Mouse (Mus musculus) heart, embryonic 10.5 days (tissue): ENCODE measurements at regions not wholly inside any gene's neighbourhood (a gene's known extent, or its start where the extent isn't known, plus 50 kb on each side); places are given as distances from the start of the nearest gene placed in this dataset.
A peak's percentile ranks its signal among the peaks of the same experiment; 100 is the strongest.

Experiments
- DNase-seq: peaks from one replicate; pipeline ENCODE4 v3.0.0-alpha.2; 2017; ENCODE audit warnings: low spot score
- H3K27ac ChIP-seq: fragments of 300-500 bp; sonication (generic); 2 replicates; pipeline ENCODE4 v1.5.1; 2016; ENCODE audit warnings: mild to moderate bottlenecking
- H3K27me3 ChIP-seq: fragments of 300-500 bp; sonication (generic); 2 replicates; pipeline ENCODE4 v1.6.1; 2016; ENCODE audit warnings: mild to moderate bottlenecking; ENCODE audit not compliant: poor library complexity, insufficient read depth, severe bottlenecking
- H3K36me3 ChIP-seq: fragments of 300-500 bp; sonication (generic); 2 replicates; pipeline ENCODE4 v1.6.1; 2016; ENCODE audit warnings: mild to moderate bottlenecking, moderate library complexity
- H3K4me1 ChIP-seq: fragments of 300-500 bp; sonication (generic); 2 replicates; pipeline ENCODE4 v1.6.1; 2016; ENCODE audit warnings: mild to moderate bottlenecking
- H3K4me3 ChIP-seq: fragments of 300-500 bp; sonication (generic); 2 replicates; pipeline ENCODE4 v1.5.1; 2016; ENCODE audit warnings: mild to moderate bottlenecking, moderate library complexity
- H3K9me3 ChIP-seq: fragments of 300-500 bp; sonication (generic); 2 replicates; pipeline ENCODE4 v1.6.1; 2016; ENCODE audit warnings: mild to moderate bottlenecking, moderate library complexity
- WGBS: fragments of 180-500 bp; shearing (Covaris S2); methylation state at CpG from one replicate; pipeline ENCODE4 v1.1.7; 2016; 5-methylcytosine and 5-hydroxymethylcytosine counted together

DNA sequence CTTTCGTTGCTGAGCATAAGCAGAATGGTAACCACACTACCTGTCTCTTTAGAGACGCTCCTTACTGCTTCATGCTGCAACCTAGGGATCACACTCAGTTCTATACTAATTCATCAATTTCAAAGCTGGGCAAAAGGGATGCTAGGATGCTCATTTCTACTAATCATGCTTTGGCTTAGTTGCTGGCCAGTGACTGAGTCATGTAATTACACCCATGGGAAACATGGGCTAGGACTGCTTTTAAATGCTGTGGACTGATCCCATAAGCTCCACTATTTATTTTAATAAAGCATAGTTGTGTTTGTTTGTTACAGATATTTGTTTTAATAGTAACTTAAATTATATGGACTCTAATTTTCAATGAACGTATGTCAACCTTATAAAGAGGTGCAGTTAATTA is 373.2 kb upstream of the Actbl2 start:
- 84% methylated on average over 3 of the region's 3 CpGs for WGBS
- no peaks in the 10 kb centered on the region for H3K27me3 ChIP-seq
- DNase-seq = no peak

GRCm38 (mm10) chr13:110882173-110882572 is 372.6 kb upstream of the Actbl2 start:
- no peaks in the 10 kb centered on the region for H3K27me3 ChIP-seq
- H3K27ac ChIP-seq = no peak overlapping the region
- no peak overlapping the region for H3K4me3 ChIP-seq
- 79% methylated on average over 3 of the region's 3 CpGs for WGBS
- H3K36me3 ChIP-seq = no peaks in the 10 kb centered on the region
- no peaks in the 10 kb centered on the region for H3K4me1 ChIP-seq
- no peak for DNase-seq
- H3K9me3 ChIP-seq = no peaks in the 10 kb centered on the region

More for the DNA sequence above, 373.2 kb upstream of the Actbl2 start:
- Histone ChIP-seq H3K36me3 (no peaks in the 10 kb centered on the region), H3K27ac (no peak overlapping the region), H3K4me3 (no peak overlapping the region), H3K9me3 (no peaks in the 10 kb centered on the region), H3K4me1 (no peaks in the 10 kb centered on the region)

DNA sequence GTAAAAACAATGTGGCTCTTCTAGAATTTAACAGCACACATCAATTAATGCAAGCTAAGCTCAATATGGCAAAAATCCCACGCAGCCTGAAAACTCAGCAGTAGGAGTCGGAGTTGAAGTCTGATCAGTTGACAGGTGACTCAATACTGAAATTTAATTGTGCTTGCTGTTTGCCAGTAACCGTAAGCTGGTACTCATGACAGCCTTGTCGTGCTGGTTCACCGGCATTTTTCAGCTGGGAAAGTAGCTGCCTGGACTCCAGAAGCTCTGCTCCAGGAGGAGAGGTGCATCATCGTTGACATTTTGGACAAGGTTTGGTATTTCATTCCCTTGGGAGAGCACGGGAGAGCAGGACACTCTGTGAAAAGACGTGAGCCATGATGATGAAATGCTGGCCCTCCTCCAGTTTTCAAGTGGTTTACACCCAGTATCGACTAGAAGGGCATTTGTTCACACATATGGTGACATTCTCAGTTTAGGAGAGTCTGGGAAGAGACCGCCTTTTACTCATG is 372.1 kb upstream of the Actbl2 start:
- Histone ChIP-seq H3K27me3 (no peaks in the 10 kb centered on the region), H3K36me3 (no peaks in the 10 kb centered on the region), H3K4me3 (no peak overlapping the region), H3K4me1 (no peaks in the 10 kb centered on the region), H3K9me3 (no peaks in the 10 kb centered on the region), H3K27ac (no peak overlapping the region)
- no peak for DNase-seq
- 72% methylated on average over 10 of the region's 10 CpGs for WGBS

DNA sequence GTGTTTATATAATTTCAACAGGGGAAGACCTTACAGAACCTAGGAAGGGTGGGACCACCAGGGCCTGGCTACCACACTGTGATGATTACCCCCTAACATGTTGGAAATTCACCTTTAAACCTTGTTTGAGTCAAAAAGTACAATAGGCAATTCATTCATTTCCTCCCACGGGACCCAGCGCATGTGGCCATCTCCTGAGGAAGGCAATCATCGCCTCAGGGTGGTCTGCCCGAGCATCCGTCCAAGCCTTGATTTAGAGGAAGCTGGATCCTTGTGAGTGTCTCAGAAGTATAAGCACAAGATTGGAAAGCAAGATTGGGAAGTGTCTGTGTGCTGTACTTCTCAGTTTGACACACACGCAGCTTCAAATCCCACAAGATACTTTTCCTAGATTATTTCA is 360.9 kb upstream of the Actbl2 start:
- Histone ChIP-seq H3K9me3 (no peaks in the 10 kb centered on the region), H3K27me3 (no peaks in the 10 kb centered on the region), H3K27ac (no peak overlapping the region), H3K4me1 (peaks cover 11% of the 10 kb centered on the region; the same call in 1 of the 2 replicates), H3K4me3 (no peak overlapping the region), H3K36me3 (no peaks in the 10 kb centered on the region)
- no peak for DNase-seq
- 55% methylated on average over 6 of the region's 6 CpGs for WGBS

DNA sequence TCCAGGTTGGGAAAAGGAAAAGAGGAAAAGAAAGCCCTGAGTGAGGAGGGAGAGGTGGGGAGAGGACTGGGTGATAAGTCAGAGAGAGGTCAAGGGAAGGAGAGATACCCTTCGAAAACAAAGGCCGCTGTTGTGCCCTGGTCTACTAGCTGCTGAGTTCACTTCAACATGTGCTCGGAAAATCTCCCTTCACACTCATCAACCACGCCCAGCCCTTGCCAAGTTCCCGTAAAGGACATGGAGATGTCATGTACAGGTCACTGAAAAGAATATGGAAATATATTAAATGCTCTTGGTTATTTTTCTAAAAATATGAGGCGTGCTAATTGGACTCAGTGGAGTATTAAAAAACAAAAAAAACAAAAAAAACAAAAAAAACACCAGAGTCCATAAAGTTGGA is 359.5 kb upstream of the Actbl2 start:
- no peak for DNase-seq
- Histone ChIP-seq H3K27me3 (no peaks in the 10 kb centered on the region), H3K4me3 (no peak overlapping the region), H3K36me3 (no peaks in the 10 kb centered on the region), H3K9me3 (no peaks in the 10 kb centered on the region), H3K27ac (peak overlapping the region; percentile 47; the same call in 1 of the 2 replicates), H3K4me1 (peaks cover 11% of the 10 kb centered on the region; the same call in 1 of the 2 replicates)
- 52% methylated on average over 6 of the region's 6 CpGs for WGBS

GRCm38 (mm10) chr13:110895900-110896299 is 358.9 kb upstream of the Actbl2 start:
- H3K27me3 ChIP-seq = no peaks in the 10 kb centered on the region
- peaks cover 11% of the 10 kb centered on the region; the same call in 1 of the 2 replicates for H3K4me1 ChIP-seq
- H3K9me3 ChIP-seq = no peaks in the 10 kb centered on the region
- no peak for DNase-seq
- no peak overlapping the region for H3K4me3 ChIP-seq
- peak overlapping the region; percentile 22; the same call in 1 of the 2 replicates for H3K27ac ChIP-seq
- WGBS = 70% methylated on average over 8 of the region's 8 CpGs
- no peaks in the 10 kb centered on the region for H3K36me3 ChIP-seq

DNA sequence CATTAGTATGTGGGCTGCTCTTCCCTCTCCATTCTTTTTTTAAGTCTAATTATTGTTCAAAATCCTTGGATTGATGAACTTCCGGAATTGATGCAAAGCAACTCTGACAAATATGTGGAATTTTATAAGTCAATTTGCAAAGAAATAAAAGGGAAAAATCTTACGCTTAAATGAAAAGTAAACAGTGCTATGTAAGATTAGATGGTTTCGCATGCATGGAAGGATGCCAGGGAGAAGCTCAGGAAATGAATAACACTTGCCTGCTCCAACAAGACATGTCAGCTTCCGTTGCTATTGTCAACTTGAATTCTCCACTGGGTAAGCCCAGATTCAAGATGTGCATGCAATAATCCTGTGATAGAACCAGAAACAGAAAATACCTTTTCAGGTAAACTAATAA is 357.2 kb upstream of the Actbl2 start:
- peaks cover 15% of the 10 kb centered on the region; the same call in 1 of the 2 replicates for H3K4me1 ChIP-seq
- no peak overlapping the region for H3K4me3 ChIP-seq
- H3K36me3 ChIP-seq = no peaks in the 10 kb centered on the region
- H3K27me3 ChIP-seq = no peaks in the 10 kb centered on the region
- DNase-seq = no peak
- no peaks in the 10 kb centered on the region for H3K9me3 ChIP-seq
- no peak overlapping the region for H3K27ac ChIP-seq
- WGBS = 61% methylated on average over 4 of the region's 4 CpGs

DNA sequence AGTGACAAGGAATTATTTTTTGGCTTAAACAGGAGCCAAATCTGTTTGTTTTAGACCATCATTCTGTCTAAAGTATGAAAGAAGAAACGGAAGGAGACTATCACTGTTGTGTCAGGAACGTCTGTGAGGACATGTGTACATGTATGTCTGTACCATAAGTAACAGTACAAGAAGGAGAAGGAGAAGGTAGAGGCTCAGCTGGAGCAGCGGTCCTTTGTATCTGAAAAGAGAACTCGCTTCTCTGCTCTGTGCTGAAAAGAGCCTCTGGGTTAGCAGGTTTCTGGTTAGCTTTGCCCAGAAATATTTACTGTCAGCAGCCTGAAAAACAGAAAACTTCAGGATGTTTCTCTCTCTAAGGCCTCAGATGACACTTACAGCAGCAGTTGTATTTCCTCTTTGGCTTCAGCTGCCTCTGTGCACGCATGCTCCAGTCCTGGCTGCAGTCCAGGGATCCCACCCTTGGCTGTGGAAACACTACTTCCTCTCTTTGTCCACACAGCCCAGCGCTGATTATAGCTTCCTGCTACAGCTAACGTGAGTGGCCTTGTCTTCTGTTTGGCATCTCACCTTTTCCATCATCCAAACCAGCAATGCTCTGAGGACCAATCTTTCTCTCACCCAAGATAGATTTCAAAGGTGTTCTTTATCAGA is 351.7 kb upstream of the Actbl2 start:
- H3K27ac ChIP-seq = peak overlapping the region; percentile 74; the same call in 1 of the 2 replicates
- DNase-seq = peak; percentile 86
- H3K4me3 ChIP-seq = no peak overlapping the region
- no peaks in the 10 kb centered on the region for H3K27me3 ChIP-seq
- peaks cover 25% of the 10 kb centered on the region for H3K4me1 ChIP-seq
- H3K9me3 ChIP-seq = no peaks in the 10 kb centered on the region
- 47% methylated on average over 7 of the region's 7 CpGs for WGBS
- H3K36me3 ChIP-seq = no peaks in the 10 kb centered on the region

DNA sequence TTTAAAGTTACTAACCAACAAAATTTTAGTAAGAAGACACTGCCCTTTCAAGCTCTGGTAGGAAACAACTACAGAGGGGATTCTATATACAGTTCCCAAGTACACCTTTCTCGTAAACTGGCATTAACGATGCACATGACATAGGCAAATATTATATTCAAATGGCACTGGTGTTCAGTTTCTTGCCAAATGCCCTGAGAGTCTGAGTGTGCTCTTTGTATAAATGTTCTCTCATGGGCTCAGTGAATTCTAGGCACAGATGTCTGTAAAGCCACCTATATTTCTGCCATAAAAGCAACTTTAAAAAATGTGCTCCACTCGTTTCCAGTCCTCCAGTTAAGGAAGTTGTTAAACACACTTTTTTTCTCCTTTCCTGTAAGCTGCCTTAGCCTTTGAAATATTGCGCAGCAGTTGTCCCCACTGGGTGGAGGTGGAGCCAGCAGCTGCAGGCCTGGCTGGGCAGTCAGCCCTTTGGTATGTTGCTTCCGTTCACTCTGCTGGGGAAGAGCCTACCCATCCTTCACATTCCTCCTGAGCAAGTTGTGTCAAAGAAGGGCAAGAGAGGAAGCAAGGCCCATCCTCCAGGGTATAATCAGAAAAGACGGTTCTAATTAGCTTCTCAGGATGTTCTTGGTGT is 347.4 kb upstream of the Actbl2 start:
- Histone ChIP-seq H3K27ac (peak overlapping the region; percentile 47; the same call in 1 of the 2 replicates), H3K4me3 (no peak overlapping the region)

DNA sequence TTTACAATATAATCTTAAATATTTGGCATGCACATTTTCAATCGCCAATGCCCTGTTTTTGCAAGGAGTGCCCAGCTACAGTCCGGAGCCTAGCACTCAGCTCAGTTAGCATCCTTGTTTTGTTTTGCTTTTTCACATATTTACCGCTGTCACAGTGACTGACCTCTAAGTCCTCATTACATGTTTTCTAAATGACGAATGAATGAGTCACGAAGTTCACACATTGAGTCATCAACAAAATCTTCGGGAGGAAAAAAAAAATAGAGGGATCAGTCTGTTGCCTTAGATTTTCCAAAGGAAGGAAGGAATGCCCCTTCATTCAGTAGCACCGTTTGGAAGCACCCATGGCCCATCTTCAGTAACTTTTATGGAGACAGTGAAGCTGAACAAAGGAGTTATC is 342.9 kb upstream of the Actbl2 start:
- H3K27me3 ChIP-seq = no peaks in the 10 kb centered on the region
- DNase-seq = no peak
- WGBS = 74% methylated on average over 7 of the region's 7 CpGs
- no peaks in the 10 kb centered on the region for H3K9me3 ChIP-seq
- H3K36me3 ChIP-seq = no peaks in the 10 kb centered on the region
- H3K4me1 ChIP-seq = peaks cover 9% of the 10 kb centered on the region
- no peak overlapping the region for H3K4me3 ChIP-seq
- H3K27ac ChIP-seq = no peak overlapping the region

More for the DNA sequence above, 347.4 kb upstream of the Actbl2 start:
- no peaks in the 10 kb centered on the region for H3K9me3 ChIP-seq
- H3K27me3 ChIP-seq = no peaks in the 10 kb centered on the region
- WGBS = 49% methylated on average over 6 of the region's 6 CpGs
- DNase-seq = no peak
- H3K4me1 ChIP-seq = peaks cover 27% of the 10 kb centered on the region
- H3K36me3 ChIP-seq = no peaks in the 10 kb centered on the region

DNA sequence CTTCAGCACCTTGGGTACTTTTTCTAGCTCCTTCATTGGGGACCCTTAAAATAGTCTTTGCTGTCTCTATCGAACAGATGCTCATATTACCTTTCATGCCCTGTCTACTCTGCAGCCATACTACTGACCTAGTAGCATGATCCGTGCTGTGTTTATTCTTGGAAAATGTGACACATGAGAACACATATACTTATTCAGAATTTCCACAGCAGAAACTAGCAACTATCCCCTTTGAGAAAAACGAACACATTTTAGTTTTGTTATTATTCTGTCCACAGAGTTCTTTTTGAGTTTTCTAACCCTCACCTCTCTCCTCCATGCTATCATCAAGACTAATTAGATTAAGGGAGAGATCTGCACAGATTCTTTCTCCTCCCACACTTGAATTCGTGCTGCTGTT is 341.6 kb upstream of the Actbl2 start:
- WGBS = 69% methylated on average over 4 of the region's 4 CpGs
- Histone ChIP-seq H3K36me3 (no peaks in the 10 kb centered on the region), H3K27ac (no peak overlapping the region)

DNA sequence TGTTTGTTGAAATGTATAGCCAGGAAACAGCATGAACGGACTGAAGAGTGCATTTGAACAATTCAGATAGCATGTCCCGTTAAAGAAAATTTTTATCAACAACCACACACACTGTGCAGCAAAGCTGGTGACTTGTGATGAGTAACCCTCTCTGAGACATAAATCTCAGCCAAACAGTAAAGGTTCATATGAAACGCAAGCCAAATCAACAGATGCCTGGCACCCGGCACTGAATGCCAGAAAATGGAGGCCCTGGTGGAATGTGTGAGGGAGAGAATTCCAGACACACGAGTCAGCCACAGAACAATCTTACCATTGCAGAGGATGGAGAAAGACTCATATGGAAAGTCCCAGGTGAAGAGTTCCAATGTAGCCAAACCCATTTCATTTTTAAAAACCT is 341.1 kb upstream of the Actbl2 start:
- 57% methylated on average over 5 of the region's 5 CpGs for WGBS
- H3K4me3 ChIP-seq = no peak overlapping the region
- H3K27me3 ChIP-seq = no peaks in the 10 kb centered on the region
- no peak for DNase-seq
- no peaks in the 10 kb centered on the region for H3K36me3 ChIP-seq
- H3K9me3 ChIP-seq = no peaks in the 10 kb centered on the region
- H3K4me1 ChIP-seq = peaks cover 3% of the 10 kb centered on the region; the same call in 1 of the 2 replicates
- H3K27ac ChIP-seq = no peak overlapping the region

More for the DNA sequence above, 341.6 kb upstream of the Actbl2 start:
- Histone ChIP-seq H3K4me3 (no peak overlapping the region), H3K27me3 (no peaks in the 10 kb centered on the region), H3K4me1 (peaks cover 5% of the 10 kb centered on the region; the same call in 1 of the 2 replicates), H3K9me3 (no peaks in the 10 kb centered on the region)
- no peak for DNase-seq

GRCm38 (mm10) chr13:110915161-110915560 is 339.7 kb upstream of the Actbl2 start:
- DNase-seq = no peak
- H3K9me3 ChIP-seq = no peaks in the 10 kb centered on the region
- H3K4me3 ChIP-seq = no peak overlapping the region
- H3K4me1 ChIP-seq = no peaks in the 10 kb centered on the region
- no peak overlapping the region for H3K27ac ChIP-seq
- no peaks in the 10 kb centered on the region for H3K36me3 ChIP-seq
- 79% methylated on average over 1 of the region's 1 CpGs for WGBS
- no peaks in the 10 kb centered on the region for H3K27me3 ChIP-seq
